Mouse (Mus musculus) lung, embryonic 14.5 days (tissue): ENCODE measurements around the gene Zfp273. TPM values are rescaled to one million over a fixed set of nuclear protein-coding genes. Genes with fewer than 3 reads are reported as not detected.
"Not testable (repeated sequence)": the region's sequence is repeated elsewhere in the genome, so short reads cannot be mapped to it uniquely, and the experiment has no call there.

ENCODE experiments used
- ATAC-seq: fragments of 200-750 bp; cut with Nextera tagmentation; 2 replicates; pipeline ENCODE4 v1.8.0; 2017; ENCODE audit warnings: mild to moderate bottlenecking, moderate TSS enrichment, moderate library complexity; ENCODE audit not compliant: insufficient read depth
- DNase-seq: peaks from one replicate; pipeline ENCODE4 v3.0.0-alpha.2; 2015
- H3K27ac ChIP-seq: fragments of 300-500 bp; sonication (generic); 2 replicates; pipeline ENCODE4 v1.5.1; 2014; ENCODE audit warnings: low read depth, mild to moderate bottlenecking, moderate library complexity
- H3K27me3 ChIP-seq: fragments of 300-500 bp; sonication (generic); 2 replicates; pipeline ENCODE4 v1.6.1; 2014; ENCODE audit warnings: low read length, control low read depth; ENCODE audit not compliant: insufficient read depth
- H3K36me3 ChIP-seq: fragments of 300-500 bp; sonication (generic); 2 replicates; pipeline ENCODE4 v1.6.1; 2014; ENCODE audit warnings: control low read depth; ENCODE audit not compliant: insufficient read depth
- H3K4me1 ChIP-seq: fragments of 300-500 bp; sonication (generic); 2 replicates; pipeline ENCODE4 v1.6.1; 2014; ENCODE audit warnings: antibody characterized with exemption, control low read depth; ENCODE audit not compliant: insufficient read depth
- H3K4me2 ChIP-seq: fragments of 300-500 bp; sonication (generic); 2 replicates; pipeline ENCODE4 v1.6.1; 2014; ENCODE audit warnings: mild to moderate bottlenecking
- H3K4me3 ChIP-seq: fragments of 300-500 bp; sonication (generic); 2 replicates; pipeline ENCODE4 v1.5.1; 2014; ENCODE audit warnings: low read depth, low read length
- H3K9ac ChIP-seq: fragments of 300-500 bp; sonication (generic); 2 replicates; pipeline ENCODE4 v1.6.1; 2014
- H3K9me3 ChIP-seq: fragments of 300-500 bp; sonication (generic); 2 replicates; pipeline ENCODE4 v1.6.1; 2016; ENCODE audit warnings: low read depth, low read length, control low read depth
- CTCF ChIP-seq: IDR thresholded peaks from 2 replicates; pipeline ENCODE4 v1.5.1; 2016; ENCODE audit warnings: antibody characterized with exemption, low read depth
- WGBS: fragments of 180-500 bp; shearing (Covaris S2); extraction: QIAGEN DNeasy Blood & Tissue Kit; methylation state at CpG from one replicate; pipeline ENCODE4 v1.1.7; 2014; 5-methylcytosine and 5-hydroxymethylcytosine counted together
- polyA plus RNA-seq: library from polyadenylated mRNA; unstranded; fragments of >200 nt; fragmentation: Nextera tagmentation; extraction: Ambion mirVana; gene quantifications from 2 replicates; pipeline ENCODE4 v1.2.1, GENCODE M21; 2014

The Zfp273 gene
- polyA plus RNA-seq, 1 experiment from 2014 or later, result 7.5 TPM

GRCm38 (mm10) chr13:67812961-67813709, 405 bp upstream of the Zfp273 start:
- Histone ChIP-seq H3K4me2 (peak overlapping the region; percentile 83), H3K36me3 (no peaks in the 10 kb centered on the region), H3K9ac (no peak overlapping the region), H3K4me3 (peak overlapping the region; percentile 54), H3K27ac (no peak overlapping the region), H3K4me1 (no peaks in the 10 kb centered on the region), H3K9me3 (no peaks in the 10 kb centered on the region), H3K27me3 (no peaks in the 10 kb centered on the region)
- no peak for TF ChIP-seq CTCF
- no peak; the same call in 1 of the 2 replicates for ATAC-seq
- WGBS, result 77% methylated on average over 8 of the region's 8 CpGs
- no peak for DNase-seq

GRCm38 (mm10) chr13:67818636-67819035, 5.1 kb downstream of the Zfp273 start:
- ATAC-seq (no peak), DNase-seq (peak; percentile 42)
- H3K9me3 ChIP-seq, result no peaks in the 10 kb centered on the region; the same call in 1 of the 2 replicates
- 0 out of 2 replicates have a peak, but pooled peaks cover 3% of the 10 kb centered on the region for H3K36me3 ChIP-seq
- H3K27ac ChIP-seq, result no peak overlapping the region
- no peak overlapping the region for H3K4me2 ChIP-seq
- H3K27me3 ChIP-seq, result no peaks in the 10 kb centered on the region
- no peak overlapping the region for H3K9ac ChIP-seq
- TF ChIP-seq CTCF, result no peak
- WGBS, result 64% methylated on average over 1 of the region's 1 CpGs
- H3K4me3 ChIP-seq, result no peak overlapping the region
- H3K4me1 ChIP-seq, result no peaks in the 10 kb centered on the region

GRCm38 (mm10) chr13:67830911-67831336, 17.4 kb downstream of the Zfp273 start, which contains the start of gene Gm10037:
Gm10037 (plus strand) TSS chr13:67831106.
- 2% methylated on average over 14 of the region's 14 CpGs for WGBS
- DNase-seq (peak; percentile 89), ATAC-seq (peak; percentile 86)
- H3K4me3 ChIP-seq, result peak within 1 kb of the TSS; percentile 47
- no peak within 1 kb of the TSS for H3K27ac ChIP-seq
- H3K36me3 ChIP-seq, result peaks cover 7% of the 10 kb centered on the region
- peaks cover 9% of the 10 kb centered on the region; the same call in 1 of the 2 replicates for H3K9me3 ChIP-seq
- no peaks in the 10 kb centered on the region for H3K4me1 ChIP-seq
- H3K4me2 ChIP-seq, result peak within 1 kb of the TSS; percentile 74
- no peaks in the 10 kb centered on the region for H3K27me3 ChIP-seq
- H3K9ac ChIP-seq, result peak within 1 kb of the TSS; percentile 57
- no peak for TF ChIP-seq CTCF

GRCm38 (mm10) chr13:67833137-67833536, 19.6 kb downstream of the Zfp273 start:
- not testable (repeated sequence) for DNase-seq

GRCm38 (mm10) chr13:67843775-67844118, 30.2 kb downstream of the Zfp273 start:
- TF ChIP-seq CTCF, result no peak
- Histone ChIP-seq H3K27me3 (no peaks in the 10 kb centered on the region), H3K9ac (no peak overlapping the region), H3K27ac (no peak overlapping the region), H3K4me1 (no peaks in the 10 kb centered on the region), H3K9me3 (no peaks in the 10 kb centered on the region), H3K4me3 (peak overlapping the region; percentile 27; the same call in 1 of the 2 replicates), H3K4me2 (peak overlapping the region; percentile 58), H3K36me3 (no peaks in the 10 kb centered on the region)
- WGBS, result 42% methylated on average over 6 of the region's 6 CpGs
- DNase-seq (no peak), ATAC-seq (no peak; the same call in 1 of the 2 replicates)

More at GRCm38 (mm10) chr13:67833137-67833536, 19.6 kb downstream of the Zfp273 start:
- not testable (repeated sequence) for H3K9ac ChIP-seq, H3K36me3 ChIP-seq, H3K27me3 ChIP-seq, H3K27ac ChIP-seq, H3K4me1 ChIP-seq, H3K4me3 ChIP-seq, ATAC-seq, H3K9me3 ChIP-seq, H3K4me2 ChIP-seq
- peak; percentile 43 for TF ChIP-seq CTCF

GRCm38 (mm10) chr13:67844119-67844852, 30.7 kb downstream of the Zfp273 start:
- Histone ChIP-seq H3K4me2 (peak overlapping the region; percentile 58), H3K27me3 (no peaks in the 10 kb centered on the region), H3K4me3 (peak overlapping the region; percentile 27), H3K4me1 (no peaks in the 10 kb centered on the region), H3K9me3 (no peaks in the 10 kb centered on the region), H3K27ac (no peak overlapping the region), H3K36me3 (no peaks in the 10 kb centered on the region), H3K9ac (peak overlapping the region; percentile 11)
- peak; percentile 84 for DNase-seq
- ATAC-seq, result peak; percentile 73
- whole genome bisulfite sequencing, result under 1% methylated on average over 14 of the region's 19 CpGs
- TF ChIP-seq CTCF, result peak; percentile 72

GRCm38 (mm10) chr13:67844853-67845194, 31.3 kb downstream of the Zfp273 start:
- H3K27me3 ChIP-seq, result no peaks in the 10 kb centered on the region
- TF ChIP-seq CTCF, result no peak
- no peaks in the 10 kb centered on the region for H3K4me1 ChIP-seq
- H3K4me3 ChIP-seq, result peak overlapping the region; percentile 27
- H3K36me3 ChIP-seq, result no peaks in the 10 kb centered on the region
- H3K27ac ChIP-seq, result no peak overlapping the region
- H3K4me2 ChIP-seq, result peak overlapping the region; percentile 58
- ATAC-seq (peak; percentile 60; the same call in 1 of the 2 replicates), DNase-seq (no peak)
- 22% methylated on average over 8 of the region's 8 CpGs for WGBS
- H3K9ac ChIP-seq, result peak overlapping the region; percentile 11
- no peaks in the 10 kb centered on the region for H3K9me3 ChIP-seq
